Mouse (Mus musculus) heart, embryonic 14.5 days (tissue): Measurements from ENCODE around the gene Btbd19. TPM values are rescaled to one million over a fixed set of nuclear protein-coding genes. Genes with fewer than 3 reads are reported as not detected.

ENCODE experiments used
- ATAC-seq: fragments of 200-750 bp; cut with Nextera tagmentation; 2 replicates; pipeline ENCODE4 v1.8.0; 2017; ENCODE audit warnings: low read depth, moderate TSS enrichment; ENCODE audit not compliant: insufficient number of reproducible peaks, insufficient read depth, low FRiP score
- H3K27ac ChIP-seq, 2 experiments: fragments of 200-500 bp in 1 of 2; fragments of 300-500 bp in 1 of 2; sonication (generic) in 1 of 2; replicated peaks in 1 of 2; 2 replicates each; pipeline ENCODE4 v1.5.1; 2012 to 2014; ENCODE audit warnings: low read depth in 2 of 2, low read length in 2 of 2, control low read depth in 1 of 2, mild to moderate bottlenecking in 1 of 2, mixed read lengths in 1 of 2; ENCODE audit not compliant: control insufficient read depth in 1 of 2, insufficient read depth in 1 of 2
- H3K27me3 ChIP-seq: fragments of 300-500 bp; sonication (generic); 2 replicates; pipeline ENCODE4 v1.6.1; 2014; ENCODE audit warnings: mild to moderate bottlenecking, low read length, control low read depth; ENCODE audit not compliant: control insufficient read depth, insufficient read depth
- H3K36me3 ChIP-seq: fragments of 300-500 bp; sonication (generic); 2 replicates; pipeline ENCODE4 v1.6.1; 2014; ENCODE audit warnings: mild to moderate bottlenecking, control low read depth, low read length, mixed read lengths; ENCODE audit not compliant: control insufficient read depth, insufficient read depth
- H3K4me1 ChIP-seq, 2 experiments: fragments of 200-500 bp in 1 of 2; fragments of 300-500 bp in 1 of 2; sonication (generic) in 1 of 2; 2 replicates each; pipeline ENCODE4 v1.6.1; 2012 to 2014; ENCODE audit warnings: low read length in 2 of 2, control low read depth in 1 of 2, mixed read lengths in 1 of 2; ENCODE audit not compliant: control insufficient read depth in 2 of 2, insufficient read depth in 2 of 2
- H3K4me2 ChIP-seq: fragments of 300-500 bp; sonication (generic); 2 replicates; pipeline ENCODE4 v1.6.1; 2014; ENCODE audit warnings: mild to moderate bottlenecking, low read length
- H3K4me3 ChIP-seq, 2 experiments: fragments of 200-500 bp in 1 of 2; fragments of 300-500 bp in 1 of 2; sonication (generic) in 1 of 2; 2 replicates each; pipeline ENCODE4 v1.5.1; 2012 to 2014; ENCODE audit warnings: low read length in 2 of 2, mild to moderate bottlenecking in 2 of 2, control low read depth in 1 of 2, low read depth in 1 of 2, moderate library complexity in 1 of 2; ENCODE audit not compliant: control insufficient read depth in 1 of 2, insufficient read depth in 1 of 2
- H3K9ac ChIP-seq: fragments of 300-500 bp; sonication (generic); 2 replicates; pipeline ENCODE4 v1.6.1; 2014; ENCODE audit warnings: mild to moderate bottlenecking, low read length
- H3K9me3 ChIP-seq: fragments of 300-500 bp; sonication (generic); 2 replicates; pipeline ENCODE4 v1.6.1; 2016; ENCODE audit warnings: low read length, control low read depth; ENCODE audit not compliant: control insufficient read depth
- WGBS: fragments of 180-500 bp; shearing (Covaris S2); extraction: QIAGEN DNeasy Blood & Tissue Kit; methylation state at CpG from one replicate; pipeline ENCODE4 v1.1.7; 2014; 5-methylcytosine and 5-hydroxymethylcytosine counted together
- microRNA-seq: library from miRNA; unstranded; fragments of <30 nt; microRNA quantifications from one replicate; pipeline ENCODE4, GENCODE M21; 2016
- polyA plus RNA-seq: library from polyadenylated mRNA; unstranded; fragments of >200 nt; fragmentation: Nextera tagmentation; extraction: Ambion mirVana; gene quantifications from 2 replicates; pipeline ENCODE4 v1.2.1, GENCODE M21; 2014

Btbd19 gene
- polyA plus RNA-seq, 1 experiment from 2014 or later, result 2.5 TPM

DNA sequence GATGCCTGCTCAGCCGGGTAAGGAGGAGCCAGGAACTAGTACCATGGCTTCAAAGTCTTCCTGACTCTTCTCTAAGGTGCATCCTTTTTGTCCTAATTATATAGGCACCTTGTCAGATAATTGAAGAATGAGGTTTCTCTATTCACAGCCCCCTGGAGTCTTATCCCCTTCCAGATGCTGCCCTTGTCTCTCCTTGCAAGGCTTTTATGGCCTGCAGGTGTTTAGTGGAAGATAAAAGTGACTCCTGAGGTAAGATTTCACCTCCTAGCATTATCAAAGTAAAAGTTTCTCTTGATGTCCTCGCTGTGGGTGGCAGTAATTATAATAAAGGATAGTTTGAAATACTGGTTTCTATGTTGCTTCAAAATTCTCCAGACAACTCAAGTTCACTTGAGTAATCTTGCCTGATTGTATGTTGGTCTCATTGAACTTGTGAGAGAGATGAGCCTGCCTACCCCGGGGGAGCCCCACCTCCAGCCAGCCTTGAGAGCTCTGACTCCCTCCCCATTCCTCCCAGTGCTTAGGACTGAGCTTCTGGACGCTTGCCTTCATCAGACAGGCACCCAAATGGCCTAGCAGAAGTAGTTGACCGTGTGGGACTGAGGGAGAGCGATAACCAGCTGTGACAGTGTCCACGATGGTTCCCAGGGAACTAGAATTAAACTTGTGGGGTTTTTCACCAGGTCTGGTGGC is 37.4 kb downstream of the Btbd19 start:
- H3K9ac ChIP-seq, result no peak overlapping the region

DNA sequence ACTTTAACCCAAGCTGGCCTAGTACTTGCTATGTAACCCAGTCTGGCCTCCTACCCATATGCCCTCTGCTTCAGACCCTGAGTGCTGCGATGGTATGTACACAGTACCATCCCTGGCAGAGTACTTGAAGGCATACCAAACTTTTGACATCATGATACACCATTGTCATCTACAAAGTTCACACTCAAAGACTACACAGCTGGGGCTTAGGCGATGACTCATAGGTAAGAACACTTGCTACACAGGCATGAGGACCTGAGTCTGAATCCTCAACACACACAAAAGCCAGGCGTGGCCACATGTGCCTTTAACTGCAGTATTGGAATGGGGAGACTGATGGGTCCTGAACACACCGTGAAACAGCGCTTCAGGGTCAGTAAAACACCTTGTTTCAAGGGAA is 54.3 kb downstream of the Btbd19 start:
- WGBS, result 81% methylated on average over 5 of the region's 5 CpGs
- H3K9me3 ChIP-seq, result no peaks in the 10 kb centered on the region
- H3K27me3 ChIP-seq, result no peaks in the 10 kb centered on the region
- no peak for ATAC-seq
- no peak overlapping the region for H3K4me2 ChIP-seq
- no peak overlapping the region for H3K4me3 ChIP-seq
- H3K9ac ChIP-seq, result no peak overlapping the region
- no peaks in the 10 kb centered on the region; a peak in 1 of 4 replicates for H3K4me1 ChIP-seq
- peaks cover 74% of the 10 kb centered on the region for H3K36me3 ChIP-seq
- 0 out of 4 replicates have a peak overlapping the region, but pooled peaks of 1 of the 2 experiments have one; percentile 10 for H3K27ac ChIP-seq

More for the DNA sequence above, 37.4 kb downstream of the Btbd19 start:
- H3K9me3 ChIP-seq, result no peaks in the 10 kb centered on the region
- no peaks in the 10 kb centered on the region for H3K4me1 ChIP-seq
- H3K36me3 ChIP-seq, result peaks cover 22% of the 10 kb centered on the region
- ATAC-seq, result no peak
- no peak overlapping the region for H3K4me2 ChIP-seq
- no peak overlapping the region for H3K4me3 ChIP-seq
- H3K27me3 ChIP-seq, result no peaks in the 10 kb centered on the region
- WGBS, result 77% methylated on average over 7 of the region's 7 CpGs
- H3K27ac ChIP-seq, result no peak overlapping the region

DNA sequence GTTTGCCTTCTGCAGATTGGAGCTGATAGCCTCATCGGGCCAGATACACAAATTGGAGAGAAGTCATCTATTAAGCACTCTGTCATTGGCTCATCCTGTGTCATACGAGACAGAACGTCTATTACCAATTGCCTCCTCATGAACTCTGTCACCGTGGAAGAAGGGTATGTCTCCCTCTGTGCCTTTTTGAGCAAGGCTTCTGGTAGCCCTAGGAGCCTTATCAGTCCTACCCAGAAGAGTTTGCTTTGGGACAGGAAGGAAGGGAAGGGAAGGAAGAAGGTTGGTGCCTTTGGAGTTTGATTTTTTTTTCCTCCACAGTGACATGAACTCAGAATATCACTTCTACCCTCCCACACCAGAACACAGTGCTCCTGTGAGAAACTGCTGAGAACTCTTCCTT is 54.9 kb downstream of the Btbd19 start:
- Histone ChIP-seq H3K27ac (0 out of 4 replicates have a peak overlapping the region, but pooled peaks of 1 of the 2 experiments have one; percentile 10), H3K36me3 (peaks cover 74% of the 10 kb centered on the region), H3K4me3 (no peak overlapping the region), H3K27me3 (no peaks in the 10 kb centered on the region), H3K4me1 (no peaks in the 10 kb centered on the region; a peak in 1 of 4 replicates), H3K9me3 (no peaks in the 10 kb centered on the region), H3K4me2 (no peak overlapping the region), H3K9ac (no peak overlapping the region)
- 58% methylated on average over 4 of the region's 4 CpGs for WGBS
- no peak for ATAC-seq

- no peak overlapping the region for H3K27ac ChIP-seq
- no peaks in the 10 kb centered on the region for H3K27me3 ChIP-seq
- no peak for ATAC-seq
- 88% methylated on average over 1 of the region's 1 CpGs for WGBS
- no peak overlapping the region for H3K4me2 ChIP-seq
- H3K4me1 ChIP-seq, result no peaks in the 10 kb centered on the region; a peak in 1 of 4 replicates
- H3K4me3 ChIP-seq, result no peak overlapping the region
- no peaks in the 10 kb centered on the region for H3K9me3 ChIP-seq
- no peak overlapping the region for H3K9ac ChIP-seq
- H3K36me3 ChIP-seq, result peaks cover 80% of the 10 kb centered on the region
These were observed 55.9 kb downstream of the Btbd19 start for GRCm38 (mm10) chr4:117069647-117070046.

Small RNAs within 50 kb of the gene (microRNA-seq; reads per million reads assigned to microRNA genes)
- gene Gm22398, result not detected

Other genes with a start within 250 kb of the Btbd19 start
- 0.80 and 0.89 TPM in 2 replicates for gene Zswim5, start 248.3 kb downstream of the Btbd19 start, polyA plus RNA-seq
- gene Urod, start 131.3 kb downstream of the Btbd19 start, polyA plus RNA-seq, result 90.5 and 94.6 TPM in 2 replicates
- 5.0 and 5.2 TPM in 2 replicates for gene Hectd3, start 130.4 kb downstream of the Btbd19 start, polyA plus RNA-seq
- 21.5 and 22.0 TPM in 2 replicates for gene Eif2b3, start 106.3 kb downstream of the Btbd19 start, polyA plus RNA-seq
- 1.8 and 2.0 TPM in 2 replicates for gene Ptch2, start 29.6 kb downstream of the Btbd19 start, polyA plus RNA-seq
- gene Tctex1d4, start 1.1 kb upstream of the Btbd19 start, polyA plus RNA-seq, result not detected in 2 replicates
- 1.6 and 2.0 TPM in 2 replicates for gene Plk3, start 8.2 kb upstream of the Btbd19 start, polyA plus RNA-seq
- 784 and 900 TPM in 2 replicates for gene Rps8, start 30.5 kb upstream of the Btbd19 start, polyA plus RNA-seq
- gene Kif2c, start 56.9 kb upstream of the Btbd19 start, polyA plus RNA-seq, result 32.0 and 35.9 TPM in 2 replicates
- 38.0 and 39.8 TPM in 2 replicates for gene Tmem53, start 126.2 kb upstream of the Btbd19 start, polyA plus RNA-seq
- 0.27 and 0.42 TPM in 2 replicates for gene Armh1, start 126.4 kb upstream of the Btbd19 start, polyA plus RNA-seq